Mouse (Mus musculus) activated CD4-positive, CD25-positive, alpha-beta regulatory T cell, adult 4 months (primary cell): Measurements from ENCODE around the gene Map2k7. TPM values are rescaled to one million over a fixed set of nuclear protein-coding genes. Genes with fewer than 3 reads are reported as not detected.

Experiments
- ATAC-seq: one replicate; pipeline ENCODE4 v1.8.0; 2017
- polyA plus RNA-seq, 2 experiments: library from polyadenylated mRNA; unstranded; fragments of 100-300 nt; shearing (Covaris generic); gene quantifications; one replicate each; pipeline ENCODE4 v1.2.1; 2017

Gene Map2k7
- 10 to 100 TPM; 18.3 to 29.8 TPM for polyA plus RNA-seq

- ATAC-seq, result peak; percentile 91
Measured at GRCm38 (mm10) chr8:4238434-4239192, at the start of gene Map2k7, which contains the start of gene Gm49320. Gene Map2k7, plus strand, starts transcription at chr8:4238740. Gene Gm49320, plus strand, starts transcription at chr8:4238865.

- ATAC-seq, result no peak
Measured at GRCm38 (mm10) chr8:4189031-4189722, 49.4 kb upstream of the Map2k7 start.

DNA sequence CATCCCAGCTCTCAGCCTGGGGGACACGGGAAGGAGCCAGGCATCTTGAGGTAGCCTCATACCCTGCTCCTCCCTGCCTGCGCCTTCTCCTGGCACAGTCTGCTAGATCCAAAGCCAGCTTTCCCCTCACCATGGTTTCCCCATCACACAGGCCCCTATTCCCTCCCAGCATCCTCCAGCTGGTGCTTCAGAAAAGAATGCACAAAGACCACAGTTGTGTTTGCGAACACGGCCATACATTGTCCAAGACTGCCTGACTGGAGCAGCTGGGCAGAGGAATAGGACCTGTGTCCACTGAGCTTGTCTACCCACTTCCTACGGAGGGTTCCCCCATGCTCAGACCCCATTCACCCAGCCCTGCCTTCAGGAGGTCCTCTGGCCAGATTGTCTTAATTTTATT, 46.2 kb upstream of the Map2k7 start:
- no peak for ATAC-seq

- ATAC-seq, result peak; percentile 91
Measured at GRCm38 (mm10) chr8:4192807-4193587, 45.5 kb upstream of the Map2k7 start.

DNA sequence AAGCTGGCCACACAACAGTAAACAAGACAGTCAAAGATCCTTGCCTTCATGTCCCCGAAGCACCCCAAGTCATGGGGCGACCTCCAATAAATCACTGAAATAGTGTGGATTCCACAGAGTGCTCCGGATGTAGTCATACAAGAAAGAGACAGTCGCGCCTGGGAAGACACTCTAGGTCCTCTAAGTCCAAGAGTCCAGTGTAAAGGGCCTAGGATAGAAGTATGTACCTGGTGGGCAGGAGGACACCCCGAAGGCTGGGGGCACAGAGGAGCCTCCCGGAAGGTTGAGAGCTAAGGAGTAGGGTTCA, 45.0 kb upstream of the Map2k7 start:
- ATAC-seq, result peak; percentile 18

- ATAC-seq, result no peak
Measured at GRCm38 (mm10) chr8:4201321-4201720, 37.2 kb upstream of the Map2k7 start.

DNA sequence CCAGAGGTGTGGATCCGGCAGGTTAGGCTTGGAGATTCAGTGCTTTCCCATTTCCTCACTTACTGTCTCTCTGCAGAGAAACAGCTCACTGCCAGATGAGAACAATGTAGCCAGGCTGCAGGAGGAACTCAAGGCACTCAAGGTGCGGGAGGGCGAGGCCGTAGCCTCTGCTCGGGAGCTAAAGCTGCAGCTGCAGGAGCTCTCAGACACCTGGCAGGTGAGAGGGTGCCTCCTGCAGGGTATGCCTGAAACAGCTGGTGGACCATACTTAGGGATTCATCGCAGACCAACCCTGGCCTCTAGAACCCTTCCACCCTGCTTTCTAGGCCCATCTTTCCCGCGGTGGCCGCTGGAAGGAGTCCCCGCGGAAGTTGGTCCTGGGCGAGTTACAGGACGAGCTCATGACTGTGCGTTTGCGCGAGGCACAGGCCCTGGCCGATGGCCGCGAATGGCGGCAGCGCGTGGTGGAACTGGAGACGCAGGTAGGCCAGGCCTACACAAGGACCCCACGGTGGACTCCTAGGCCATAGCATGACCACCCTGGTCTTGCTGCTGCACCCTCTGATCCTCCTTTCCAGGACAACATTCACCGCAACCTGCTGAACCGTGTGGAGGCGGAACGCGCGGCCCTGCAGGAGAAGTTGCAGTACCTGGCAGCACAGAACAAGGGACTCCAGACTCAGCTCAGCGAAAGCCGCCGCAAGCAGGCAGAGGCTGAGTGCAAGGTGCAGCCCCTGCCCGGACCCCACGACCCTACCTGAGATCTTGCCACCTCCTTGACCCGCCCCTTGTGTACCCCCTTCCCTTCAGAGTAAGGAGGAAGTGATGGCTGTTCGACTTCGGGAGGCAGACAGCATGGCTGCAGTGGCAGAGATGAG, 33.1 kb upstream of the Map2k7 start:
- no peak for ATAC-seq

DNA sequence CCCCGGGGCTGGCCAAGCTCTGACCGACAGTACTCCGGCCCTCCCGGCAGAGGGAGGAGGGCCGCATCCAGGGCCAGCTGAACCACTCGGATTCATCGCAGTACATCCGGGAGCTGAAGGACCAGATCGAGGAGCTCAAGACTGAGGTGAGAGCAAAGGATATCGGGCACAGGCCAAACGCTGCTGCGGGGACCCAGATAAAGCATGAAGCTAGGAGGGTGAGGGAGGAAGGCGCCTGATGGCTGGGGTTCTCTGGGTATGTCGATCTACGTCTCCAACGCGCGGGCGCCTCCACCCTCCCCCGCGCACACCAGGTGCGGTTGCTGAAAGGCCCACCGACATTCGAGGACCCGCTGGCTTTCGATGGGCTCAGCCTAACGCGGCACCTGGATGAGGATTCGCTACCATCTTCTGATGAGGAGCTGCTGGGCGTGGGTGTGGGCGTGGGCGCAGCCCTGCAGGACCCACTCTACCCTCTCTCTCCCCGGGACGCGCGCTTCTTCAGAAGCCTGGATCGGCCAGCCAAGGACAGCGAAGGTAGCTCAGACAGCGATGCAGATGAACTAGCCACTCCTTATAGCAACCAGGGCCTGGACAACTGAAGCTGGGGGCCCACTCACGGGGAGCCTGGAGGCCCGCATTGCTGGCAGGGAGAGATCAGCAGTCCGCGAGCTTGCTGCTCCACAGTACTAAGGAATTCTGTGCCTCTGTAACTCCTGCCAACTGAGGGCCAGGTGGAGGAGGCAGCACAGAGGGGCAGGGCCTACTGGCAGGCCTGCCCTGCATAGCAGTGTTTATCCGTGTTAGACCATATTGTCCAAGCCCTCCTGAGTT, 32.1 kb upstream of the Map2k7 start:
- no peak for ATAC-seq

GRCm38 (mm10) chr8:4207016-4207350, 31.6 kb upstream of the Map2k7 start:
- no peak for ATAC-seq

GRCm38 (mm10) chr8:4211097-4211496, 27.4 kb upstream of the Map2k7 start:
- no peak for ATAC-seq

- ATAC-seq, result no peak
Measured at GRCm38 (mm10) chr8:4212809-4213209, 25.7 kb upstream of the Map2k7 start.

GRCm38 (mm10) chr8:4213210-4214005, 25.1 kb upstream of the Map2k7 start:
- ATAC-seq, result peak; percentile 17

GRCm38 (mm10) chr8:4214006-4214980, 24.2 kb upstream of the Map2k7 start:
- peak; percentile 70 for ATAC-seq

- no peak for ATAC-seq
Measured at GRCm38 (mm10) chr8:4216296-4216695, 22.2 kb upstream of the Map2k7 start.

DNA sequence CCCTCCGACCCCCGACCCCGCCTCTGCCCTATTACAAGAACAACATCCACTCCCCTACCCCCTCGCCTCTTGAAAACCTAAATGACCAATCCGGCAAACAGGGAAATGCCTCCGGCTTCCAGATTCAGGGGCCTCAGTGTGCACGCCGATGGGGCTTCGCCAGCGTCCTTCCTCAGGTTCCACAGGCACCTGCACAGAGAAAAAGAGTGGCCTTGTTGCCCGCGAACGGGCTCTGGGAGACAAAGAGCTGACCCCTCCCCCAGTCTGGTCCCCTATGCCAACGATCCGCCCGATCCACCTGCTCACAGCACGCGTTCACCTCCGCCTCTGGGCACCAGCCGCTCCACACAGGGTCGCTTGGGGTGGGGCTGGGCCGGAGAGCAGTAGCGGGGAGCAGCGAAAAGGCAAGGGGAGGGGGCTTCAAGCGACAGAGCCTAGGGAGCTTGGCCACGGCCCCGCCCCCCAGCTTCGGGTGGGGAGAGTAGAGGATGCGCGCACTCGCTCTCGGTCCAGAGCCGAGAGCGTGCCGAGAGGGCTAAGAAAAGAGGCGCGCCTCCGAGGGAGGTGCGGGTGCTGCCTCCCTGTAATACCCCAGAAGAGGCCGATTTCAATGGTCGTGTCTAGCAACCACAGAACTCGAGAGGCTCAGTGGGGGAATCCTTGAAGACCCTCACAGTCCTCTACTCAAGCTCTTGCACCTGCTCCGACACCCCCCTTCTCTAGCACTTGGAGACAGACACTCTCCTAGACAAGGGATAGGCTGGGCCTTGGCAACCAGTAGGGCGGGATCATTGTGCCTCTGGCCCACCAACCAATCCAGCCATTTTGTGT, 21.5 kb upstream of the Map2k7 start, which contains the start of gene Prr36:
Prr36 (minus strand) TSS at position 669 of the 831 bp plus-strand sequence.
- ATAC-seq, result no peak

GRCm38 (mm10) chr8:4219617-4220016, 18.9 kb upstream of the Map2k7 start:
- ATAC-seq, result no peak

- no peak for ATAC-seq
Measured at GRCm38 (mm10) chr8:4222059-4222458, 16.5 kb upstream of the Map2k7 start.

DNA sequence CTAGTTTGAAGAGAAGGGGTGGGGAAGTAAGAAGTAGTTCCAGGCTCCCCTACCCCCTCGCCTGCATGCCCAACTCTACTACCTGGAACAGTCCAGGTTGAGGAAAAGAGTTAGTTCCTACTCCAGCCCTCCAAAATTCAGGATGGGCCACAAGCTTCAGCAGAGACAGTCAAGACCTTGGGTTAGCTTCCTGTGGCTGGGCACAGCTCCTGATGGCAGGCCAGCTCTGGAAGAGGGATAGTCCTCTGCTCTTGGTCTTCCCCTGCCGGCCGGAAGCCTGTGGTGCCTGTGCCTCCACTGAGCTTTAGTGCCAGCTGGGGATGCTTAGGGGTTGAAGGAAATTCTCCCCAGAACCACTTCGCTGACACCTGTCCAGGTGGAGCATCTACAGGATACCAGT, 12.2 kb upstream of the Map2k7 start:
- ATAC-seq, result no peak
